Mouse (Mus musculus) midbrain, postnatal 0 days (tissue): ENCODE measurements around the gene Rhox3f. TPM values are rescaled to one million over a fixed set of nuclear protein-coding genes. Genes with fewer than 3 reads are reported as not detected.
"Not testable (repeated sequence)": the region's sequence is repeated elsewhere in the genome, so short reads cannot be mapped to it uniquely, and the experiment has no call there.

Source experiments
- ATAC-seq: fragments of 200-750 bp; cut with Nextera tagmentation; 2 replicates; pipeline ENCODE4 v1.8.0; 2017; ENCODE audit warnings: moderate number of reproducible peaks, mild to moderate bottlenecking, moderate TSS enrichment, moderate library complexity; ENCODE audit not compliant: low FRiP score
- DNase-seq: peaks from one replicate; pipeline ENCODE4 v3.0.0-alpha.2; 2015; ENCODE audit warnings: low spot score
- H3K27ac ChIP-seq: fragments of 300-500 bp; sonication (generic); 2 replicates; pipeline ENCODE4 v1.5.1; 2014; ENCODE audit warnings: low read depth, mild to moderate bottlenecking, low read length, mixed read lengths
- H3K27me3 ChIP-seq: fragments of 300-500 bp; sonication (generic); 2 replicates; pipeline ENCODE4 v1.6.1; 2014; ENCODE audit warnings: low read length, control low read depth, mixed read lengths; ENCODE audit not compliant: insufficient read depth
- H3K36me3 ChIP-seq: fragments of 300-500 bp; sonication (generic); 2 replicates; pipeline ENCODE4 v1.6.1; 2014; ENCODE audit warnings: low read length, control low read depth, mixed read lengths; ENCODE audit not compliant: insufficient read depth
- H3K4me1 ChIP-seq: fragments of 300-500 bp; sonication (generic); 2 replicates; pipeline ENCODE4 v1.6.1; 2014; ENCODE audit warnings: mild to moderate bottlenecking, control low read depth, antibody characterized with exemption, low read length, mixed read lengths; ENCODE audit not compliant: insufficient read depth
- H3K4me2 ChIP-seq: fragments of 300-500 bp; sonication (generic); 2 replicates; pipeline ENCODE4 v1.6.1; 2014; ENCODE audit warnings: low read depth, mild to moderate bottlenecking, low read length, mixed read lengths; ENCODE audit not compliant: poor library complexity, severe bottlenecking
- H3K4me3 ChIP-seq: fragments of 300-500 bp; sonication (generic); 2 replicates; pipeline ENCODE4 v1.5.1; 2014; ENCODE audit warnings: low read depth, mild to moderate bottlenecking, low read length, moderate library complexity
- H3K9ac ChIP-seq: fragments of 300-500 bp; sonication (generic); replicated peaks from 2 replicates; pipeline ENCODE4 v1.6.1; 2014; ENCODE audit warnings: mild to moderate bottlenecking, low read length, moderate library complexity, mixed read lengths; ENCODE audit not compliant: poor library complexity, severe bottlenecking
- H3K9me3 ChIP-seq: fragments of 300-500 bp; sonication (generic); 2 replicates; pipeline ENCODE4 v1.6.1; 2016; ENCODE audit warnings: low read length, control low read depth
- WGBS: fragments of 180-500 bp; shearing (Covaris S2); extraction: QIAGEN DNeasy Blood & Tissue Kit; methylation state at CpG from one replicate; pipeline ENCODE4 v1.1.7; 2014; 5-methylcytosine and 5-hydroxymethylcytosine counted together
- polyA plus RNA-seq: library from polyadenylated mRNA; unstranded; fragments of >200 nt; fragmentation: Nextera tagmentation; extraction: Ambion mirVana; gene quantifications from 2 replicates; pipeline ENCODE4 v1.2.1, GENCODE M21; 2015
- total RNA-seq: library from RNA; depleted of rRNA; stranded (reverse); fragments of >200 nt; gene quantifications from 2 replicates; pipeline ENCODE4 v1.2.3, GENCODE M21; 2014; rRNA removed

Rhox3f gene
- total RNA-seq = not detected in 2 replicates
- not detected in 2 replicates for polyA plus RNA-seq

DNA sequence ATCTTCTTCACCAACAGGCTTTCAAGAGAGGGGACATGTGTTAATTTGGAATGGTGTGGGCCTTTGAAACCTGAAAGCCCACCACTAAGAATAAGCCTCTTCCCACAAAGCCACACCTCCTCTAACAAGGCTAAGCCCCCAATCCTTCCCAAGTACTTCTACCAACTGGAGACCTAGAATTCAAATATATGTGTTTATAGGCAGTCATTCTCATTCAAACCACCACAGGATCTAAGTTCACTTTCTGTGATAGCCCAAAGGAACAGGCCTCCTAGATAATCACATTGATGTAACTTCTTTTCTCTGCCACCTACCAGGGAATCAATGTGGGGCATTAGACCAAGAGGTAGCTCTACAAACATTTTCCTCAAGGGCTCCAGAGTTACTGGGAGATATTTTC lies at the start of gene Rhox3f:
Gene Rhox3f (plus strand): TSS at position 301 of the 400 bp plus-strand sequence.
- H3K9ac ChIP-seq, H3K4me1 ChIP-seq, H3K4me2 ChIP-seq, H3K4me3 ChIP-seq, DNase-seq, H3K27me3 ChIP-seq, ATAC-seq, H3K27ac ChIP-seq, H3K9me3 ChIP-seq, H3K36me3 ChIP-seq: not testable (repeated sequence)

DNA sequence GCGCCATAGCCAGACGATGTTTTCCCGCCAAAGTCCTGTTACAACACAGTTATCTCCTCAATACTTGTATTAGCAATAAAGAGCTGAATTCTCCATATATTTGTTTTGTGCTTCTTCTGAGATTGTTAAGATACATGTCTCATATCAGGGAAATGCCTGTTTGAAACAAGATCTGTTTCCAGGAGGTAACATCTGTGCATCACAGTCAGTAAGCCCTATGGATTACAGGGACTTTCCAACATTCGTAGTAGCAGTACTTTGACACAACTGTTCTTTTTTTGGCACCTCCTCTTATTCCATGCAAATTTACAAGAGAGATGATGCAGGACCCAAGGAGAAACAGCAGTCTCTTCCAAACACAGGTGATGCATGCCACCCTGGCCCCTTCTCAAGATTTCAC lies 39.1 kb upstream of the Rhox3f start, which contains the start of gene Rhox3e:
Gene Rhox3e (plus strand): TSS at position 301 of the 400 bp plus-strand sequence.
- ATAC-seq = not testable (repeated sequence)
- WGBS = no CpG with 5 or more reads among the region's 4 CpGs

DNA sequence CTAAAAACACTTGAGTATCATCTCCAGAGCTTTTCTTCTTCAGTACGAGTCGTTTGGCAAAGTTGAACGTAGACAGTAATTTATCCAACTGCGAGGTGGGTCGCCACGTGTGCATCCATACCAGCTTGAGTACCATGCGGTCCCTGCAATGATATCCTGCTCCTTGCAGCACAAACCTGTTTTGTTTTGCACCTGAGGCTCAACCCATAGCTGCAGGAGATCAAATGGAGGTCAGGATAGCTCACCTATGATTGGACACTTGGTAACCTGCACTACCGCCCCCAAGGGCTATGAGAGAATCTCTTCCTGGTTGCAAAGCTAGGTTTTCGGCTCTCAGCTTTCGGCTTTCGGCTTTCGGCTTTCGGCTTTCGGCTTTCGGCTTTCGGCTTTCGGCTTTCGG lies 23.7 kb upstream of the Rhox3f start, which contains the start of gene Rhox4e:
Gene Rhox4e (plus strand): TSS at position 301 of the 400 bp plus-strand sequence.
- ATAC-seq, H3K36me3 ChIP-seq, H3K9ac ChIP-seq, DNase-seq, H3K27ac ChIP-seq, H3K4me2 ChIP-seq, H3K4me1 ChIP-seq, H3K4me3 ChIP-seq, H3K9me3 ChIP-seq, H3K27me3 ChIP-seq: not testable (repeated sequence)
- WGBS = 96% methylated on average over 10 of the region's 18 CpGs

More for the DNA sequence above, 39.1 kb upstream of the Rhox3f start, which contains the start of gene Rhox3e:
- H3K4me1 ChIP-seq, H3K36me3 ChIP-seq, H3K27ac ChIP-seq, H3K27me3 ChIP-seq, H3K4me2 ChIP-seq, DNase-seq, H3K9me3 ChIP-seq, H3K9ac ChIP-seq, H3K4me3 ChIP-seq: not testable (repeated sequence)

GRCm38 (mm10) chrX:37571105-37571504 lies 9.7 kb upstream of the Rhox3f start, which contains the start of gene Rhox2f:
Gene Rhox2f (plus strand): TSS chrX:37571405.
- H3K9ac ChIP-seq, DNase-seq, H3K4me3 ChIP-seq, ATAC-seq, H3K4me1 ChIP-seq, H3K27me3 ChIP-seq, H3K36me3 ChIP-seq, H3K9me3 ChIP-seq, H3K27ac ChIP-seq, H3K4me2 ChIP-seq: not testable (repeated sequence)
- WGBS = 92% methylated on average over 6 of the region's 8 CpGs

DNA sequence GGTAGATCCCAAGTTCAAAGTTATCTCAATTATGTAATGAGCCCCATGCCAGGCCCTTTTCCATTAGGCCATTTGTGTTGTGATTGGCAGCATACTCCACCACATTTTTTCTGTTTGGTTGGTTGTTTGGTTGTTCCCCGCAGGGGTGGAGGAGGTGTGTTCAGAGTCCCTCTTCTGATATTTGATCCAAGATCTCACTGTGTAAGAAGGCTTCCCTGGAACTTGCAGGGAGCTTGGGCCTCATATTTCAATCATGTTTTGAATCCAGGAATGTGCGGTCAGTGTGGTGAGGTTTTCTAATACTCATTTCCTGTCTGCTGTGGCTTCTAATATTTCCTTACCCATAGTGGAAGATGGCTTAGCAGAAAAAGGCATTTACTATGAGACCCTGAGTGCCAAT lies 8.2 kb upstream of the Rhox3f start:
- WGBS = 58% methylated on average over 2 of the region's 2 CpGs
- H3K4me3 ChIP-seq, H3K9ac ChIP-seq, DNase-seq, H3K27ac ChIP-seq, H3K27me3 ChIP-seq, H3K36me3 ChIP-seq, H3K4me2 ChIP-seq, H3K9me3 ChIP-seq, ATAC-seq, H3K4me1 ChIP-seq: not testable (repeated sequence)

- not testable (repeated sequence) for H3K36me3 ChIP-seq, ATAC-seq, DNase-seq, H3K4me2 ChIP-seq, H3K27ac ChIP-seq, H3K4me1 ChIP-seq, H3K9me3 ChIP-seq, H3K4me3 ChIP-seq, H3K27me3 ChIP-seq, H3K9ac ChIP-seq
- 95% methylated on average over 15 of the region's 19 CpGs for WGBS
These were observed 26.8 kb downstream of the Rhox3f start, which contains the start of gene Rhox4f for GRCm38 (mm10) chrX:37607604-37608003. Gene Rhox4f (minus strand): TSS chrX:37607704.

DNA sequence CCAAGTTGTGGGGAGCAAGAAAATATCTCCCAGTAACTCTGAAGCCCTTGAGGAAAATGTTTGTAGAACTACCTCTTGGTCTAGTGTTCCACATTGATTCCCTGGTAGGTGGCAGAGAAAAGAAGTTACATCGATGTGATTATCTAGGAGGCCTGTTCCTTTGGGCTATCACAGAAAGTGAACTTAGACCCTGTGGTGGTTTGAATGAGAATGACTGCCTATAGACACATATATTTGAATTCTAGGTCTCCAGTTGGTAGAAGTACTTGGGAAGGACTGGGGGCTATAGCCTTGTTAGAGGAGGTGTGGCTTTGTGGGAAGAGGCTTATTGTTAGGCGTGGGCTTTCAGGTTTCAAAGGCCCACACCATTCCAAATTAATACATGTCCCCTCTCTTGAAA lies 47.7 kb downstream of the Rhox3f start, which contains the start of gene Rhox3g:
Gene Rhox3g (minus strand): TSS at position 101 of the 400 bp plus-strand sequence.
- ATAC-seq, H3K9me3 ChIP-seq, DNase-seq, H3K4me1 ChIP-seq, H3K36me3 ChIP-seq, H3K9ac ChIP-seq, H3K4me3 ChIP-seq, H3K4me2 ChIP-seq, H3K27me3 ChIP-seq, H3K27ac ChIP-seq: not testable (repeated sequence)
- 88% methylated on average over 2 of the region's 2 CpGs for WGBS
